Mouse (Mus musculus) bone marrow, adult 2 months (tissue): Measurements from ENCODE around the gene Med17.

Experiments
- CTCF ChIP-seq: fragments of 200-500 bp; IDR thresholded peaks from 2 replicates; pipeline ENCODE4 v1.5.1; 2011; ENCODE audit warnings: low read length, control low read depth; ENCODE audit not compliant: control insufficient read depth, insufficient read depth
- POLR2A ChIP-seq: fragments of 200-500 bp; IDR thresholded peaks from 2 replicates; pipeline ENCODE4 v1.6.1; 2011; ENCODE audit warnings: low read depth, mild to moderate bottlenecking, control low read depth, low read length, borderline replicate concordance; ENCODE audit not compliant: control insufficient read depth

GRCm38 (mm10) chr9:15252196-15252595, 27.5 kb downstream of the Med17 start:
- no peak for TF ChIP-seq CTCF
- no peak for TF ChIP-seq POLR2A
